Mouse (Mus musculus) left cerebral cortex, postnatal 10 days (tissue): ENCODE measurements around the gene Emd. TPM values are rescaled to one million over a fixed set of nuclear protein-coding genes. Genes with fewer than 3 reads are reported as not detected.
A peak's percentile ranks its signal among the peaks of the same experiment; 100 is the strongest.

ENCODE experiments used
- DNase-seq, 2 experiments: peaks; one replicate each; pipeline ENCODE4 v3.0.0; 2021 to 2022; ENCODE audit warnings: low spot score in 2 of 2, mixed read lengths in 1 of 2; ENCODE audit errors: extremely low spot score in 1 of 2
- intact Hi-C: fragments of 180-260 bp; cut with DNase I; formaldehyde crosslinking; loops from one replicate; pipeline ENCODE4 v1.15.1; 2025
- total RNA-seq, 2 experiments: library from RNA; stranded (reverse); gene quantifications; 2 replicates each; pipeline ENCODE4 v1.2.3; 2021

Emd gene
- total RNA-seq, 2 experiments from 2014 or later = 43.9 to 44.4 TPM

DNA sequence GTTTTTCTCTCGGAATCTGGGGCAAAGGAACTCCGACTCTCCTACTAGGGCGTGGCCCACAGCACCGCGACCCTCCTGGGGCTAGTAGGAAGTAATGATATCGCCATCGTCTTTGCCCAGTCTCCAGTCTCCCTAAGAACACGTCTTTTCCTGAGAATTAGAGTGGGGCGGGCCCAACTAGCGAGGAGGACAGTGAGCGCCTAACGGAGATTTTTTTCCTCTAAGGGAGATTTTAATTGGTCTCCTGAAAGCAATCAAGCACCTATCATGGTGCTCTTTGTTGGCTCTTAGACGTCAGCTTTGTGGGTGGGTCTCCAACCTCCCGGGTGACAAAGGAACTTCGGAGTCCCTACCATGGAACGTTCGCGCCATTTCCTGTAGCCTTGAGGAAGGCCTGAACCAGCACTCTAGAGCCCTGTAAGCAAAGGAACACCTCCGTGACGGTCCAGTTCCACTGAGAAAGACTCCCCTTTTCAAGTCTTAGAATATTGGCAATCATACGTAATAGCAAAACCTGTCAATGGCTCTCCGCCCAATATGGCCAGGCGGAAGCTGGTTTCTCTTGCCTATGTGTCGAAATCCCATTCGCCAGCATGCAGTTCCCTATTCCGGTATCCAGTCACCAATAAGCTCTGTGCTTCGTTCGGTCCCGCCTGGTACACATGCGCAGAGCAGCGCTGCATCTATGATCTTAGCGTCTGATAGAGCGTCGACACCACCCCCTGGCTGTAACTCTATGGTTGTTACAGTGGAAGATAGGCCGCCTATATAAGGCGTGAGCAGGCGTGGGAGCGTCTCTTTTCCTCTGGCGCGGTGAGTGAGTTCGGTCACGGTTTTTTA, 15.8 kb downstream of the Emd start, which contains the start of gene Rpl10:
Gene Rpl10, plus strand, starts transcription at position 751 of the 840 bp plus-strand sequence.
- intact Hi-C loops = no loop called here

DNA sequence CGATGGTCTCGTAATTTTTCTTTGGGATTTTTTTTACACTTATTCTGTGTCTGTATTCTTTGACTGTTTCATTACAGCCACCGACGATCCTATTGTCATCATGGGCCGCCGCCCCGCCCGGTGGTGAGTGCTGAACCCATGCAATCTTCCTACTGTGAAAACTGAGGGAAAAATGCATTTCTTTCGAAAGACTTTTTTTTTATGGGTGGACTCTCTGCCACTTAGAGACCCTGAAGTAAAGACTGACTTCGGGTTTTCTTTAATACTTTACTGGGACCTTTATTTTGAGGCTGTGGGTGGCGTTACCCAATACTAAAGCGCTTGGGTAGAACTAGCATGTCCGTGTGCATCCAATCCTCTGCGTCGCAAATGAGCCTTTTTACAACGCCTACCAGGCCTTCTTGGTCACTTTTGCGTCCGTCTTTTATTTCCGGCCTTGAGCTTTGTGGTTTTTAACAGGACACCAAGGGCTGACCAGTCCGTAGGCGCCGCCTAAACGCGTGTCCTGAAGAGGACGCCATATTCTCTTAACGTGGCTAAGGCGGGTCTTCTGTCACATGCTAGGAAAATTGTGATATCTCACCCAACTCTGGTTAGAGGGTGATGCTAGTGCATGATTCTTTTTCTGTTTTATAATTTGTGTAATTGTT, 16.5 kb downstream of the Emd start:
- intact Hi-C loops = no loop called here
- DNase-seq = peak in 1 of 2 experiments; percentile 40

More for the DNA sequence above, 15.8 kb downstream of the Emd start, which contains the start of gene Rpl10:
- peak; percentile 92 to 93 for DNase-seq

DNA sequence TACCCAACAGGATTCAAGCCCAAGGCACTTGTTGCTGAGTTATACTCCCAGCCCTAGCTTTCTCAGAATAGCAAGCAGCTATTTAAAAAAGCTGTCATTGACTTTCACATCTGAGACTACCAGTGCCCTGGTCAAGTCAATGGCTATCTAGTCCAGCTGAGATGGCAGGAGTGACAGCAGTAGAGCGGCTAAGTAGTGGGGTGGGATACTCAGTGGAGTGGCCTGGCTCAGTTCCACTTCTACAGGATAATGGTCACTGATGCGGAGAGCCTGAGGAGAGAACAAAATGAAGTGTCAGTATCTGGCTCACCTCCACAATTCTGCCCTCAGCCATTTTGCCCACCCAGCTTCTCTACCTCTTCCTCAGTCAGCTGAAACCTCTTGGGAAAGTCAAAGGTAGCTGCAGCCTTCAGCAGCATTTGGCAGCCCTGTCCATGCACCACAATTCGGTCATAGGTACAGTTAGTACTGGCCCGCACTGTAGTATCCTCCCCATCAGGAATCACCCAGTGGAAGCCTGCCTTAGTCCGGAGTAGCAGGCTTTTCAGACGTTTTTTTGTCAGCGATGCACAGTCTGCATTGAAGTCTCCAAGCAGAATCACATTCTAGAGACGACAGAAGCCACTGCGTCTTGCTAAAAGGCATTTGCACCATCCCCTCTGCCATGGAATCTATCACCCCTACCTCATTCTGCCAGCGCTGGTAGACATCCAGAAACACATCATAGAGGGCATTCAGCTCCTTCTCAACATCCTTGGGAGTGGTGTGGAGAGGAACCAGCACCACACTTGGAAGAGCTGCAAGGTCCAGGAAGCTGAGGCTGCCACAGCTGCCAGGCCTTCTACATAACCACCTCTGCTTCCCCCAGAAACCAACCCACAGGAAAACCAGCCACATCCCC, 19.2 kb downstream of the Emd start:
- intact Hi-C loops = no loop called here
- DNase-seq = no peak

DNA sequence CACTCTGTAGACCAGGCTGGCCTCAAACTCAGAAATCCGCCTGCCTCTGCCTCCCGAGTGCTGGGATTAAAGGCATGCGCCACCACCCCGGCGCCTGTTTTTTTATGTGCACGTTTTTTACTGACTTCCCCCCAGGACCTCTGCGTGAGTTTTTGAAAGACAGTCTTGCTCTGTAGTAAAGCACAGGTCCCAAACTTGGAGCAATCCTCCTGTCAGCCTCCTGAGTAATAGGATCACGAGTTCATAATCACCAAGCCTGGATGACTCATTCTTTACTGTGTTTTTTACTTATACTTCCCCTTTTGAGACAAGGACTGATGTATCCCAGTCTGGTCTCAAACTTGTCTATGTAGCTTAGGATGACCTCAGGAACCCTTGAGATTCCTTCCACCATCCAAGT, 23.4 kb downstream of the Emd start:
- intact Hi-C loops = no loop called here
- DNase-seq = no peak

DNA sequence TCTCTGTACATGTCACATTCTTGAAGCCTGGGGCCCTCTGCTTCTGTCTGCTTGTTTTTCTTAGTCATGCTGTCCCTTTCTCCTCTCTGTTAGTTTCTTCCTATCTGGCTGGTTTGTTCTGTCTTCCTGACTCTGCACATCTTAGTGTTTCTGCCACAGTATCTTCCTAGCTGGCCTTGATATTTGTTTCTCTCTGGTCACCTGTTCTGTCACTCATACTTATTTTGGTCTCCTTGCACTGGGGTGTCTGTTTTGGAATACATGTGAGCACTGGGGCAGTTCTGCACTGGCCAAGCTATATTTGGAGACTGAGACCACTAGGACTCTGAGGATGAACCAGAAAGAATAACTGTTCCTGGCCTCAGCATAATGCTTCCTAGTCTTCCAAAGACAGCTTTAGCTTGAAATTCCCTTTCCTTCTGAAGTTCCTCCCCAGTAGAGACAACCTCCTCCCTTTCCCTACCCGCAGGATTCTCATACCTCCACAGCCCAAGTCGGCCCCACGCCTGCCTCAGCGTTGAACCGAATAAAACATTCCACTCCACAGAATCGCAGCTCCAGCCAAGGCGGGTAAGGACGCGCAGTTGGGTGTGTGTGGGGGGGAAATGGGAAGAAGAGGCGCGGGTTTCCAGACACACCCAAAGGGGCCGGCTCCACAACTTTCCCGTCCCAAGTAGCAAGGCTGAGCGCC, 26.7 kb downstream of the Emd start:
- no peak for DNase-seq
- intact Hi-C loops = no loop called here

DNA sequence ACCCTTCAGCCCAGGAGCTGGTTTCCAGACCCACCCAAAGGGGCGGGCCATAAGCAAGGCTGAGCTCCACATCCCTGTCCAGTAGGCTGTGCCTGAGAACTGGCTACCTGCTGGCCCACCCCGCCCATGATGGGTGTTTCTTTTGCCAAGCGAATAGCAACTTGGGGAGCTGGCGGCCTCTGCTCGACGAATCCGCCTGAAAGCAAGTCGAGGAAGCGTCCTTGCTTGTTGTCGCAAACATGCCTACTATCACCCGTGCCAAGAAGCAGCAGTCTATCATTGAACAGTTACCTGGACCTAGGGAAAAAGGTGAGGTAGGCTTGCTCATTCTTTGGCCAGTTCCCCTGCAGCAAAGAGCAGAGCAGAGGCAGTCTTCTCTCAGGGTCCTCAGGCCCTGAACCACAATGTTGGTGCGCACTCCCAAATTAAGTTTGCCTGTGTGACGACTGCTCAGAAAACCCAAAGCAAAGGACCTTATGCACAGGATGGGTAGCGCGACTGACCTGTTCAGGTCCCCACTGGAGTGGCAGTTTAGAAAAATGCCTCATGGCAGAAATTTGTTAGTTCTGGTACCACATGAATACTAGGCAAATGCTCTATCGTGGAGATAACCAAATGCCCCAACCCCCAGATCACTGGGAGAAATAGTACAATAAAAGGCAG, 27.4 kb downstream of the Emd start, which contains the start of the genes Taz and Dnase1l1:
Gene Taz, plus strand, starts transcription at position 181 of the 663 bp plus-strand sequence.
Gene Dnase1l1, minus strand, starts transcription at position 606 of the 663 bp plus-strand sequence.
- peak; percentile 38 to 87 for DNase-seq
- intact Hi-C loops = no loop called here

DNA sequence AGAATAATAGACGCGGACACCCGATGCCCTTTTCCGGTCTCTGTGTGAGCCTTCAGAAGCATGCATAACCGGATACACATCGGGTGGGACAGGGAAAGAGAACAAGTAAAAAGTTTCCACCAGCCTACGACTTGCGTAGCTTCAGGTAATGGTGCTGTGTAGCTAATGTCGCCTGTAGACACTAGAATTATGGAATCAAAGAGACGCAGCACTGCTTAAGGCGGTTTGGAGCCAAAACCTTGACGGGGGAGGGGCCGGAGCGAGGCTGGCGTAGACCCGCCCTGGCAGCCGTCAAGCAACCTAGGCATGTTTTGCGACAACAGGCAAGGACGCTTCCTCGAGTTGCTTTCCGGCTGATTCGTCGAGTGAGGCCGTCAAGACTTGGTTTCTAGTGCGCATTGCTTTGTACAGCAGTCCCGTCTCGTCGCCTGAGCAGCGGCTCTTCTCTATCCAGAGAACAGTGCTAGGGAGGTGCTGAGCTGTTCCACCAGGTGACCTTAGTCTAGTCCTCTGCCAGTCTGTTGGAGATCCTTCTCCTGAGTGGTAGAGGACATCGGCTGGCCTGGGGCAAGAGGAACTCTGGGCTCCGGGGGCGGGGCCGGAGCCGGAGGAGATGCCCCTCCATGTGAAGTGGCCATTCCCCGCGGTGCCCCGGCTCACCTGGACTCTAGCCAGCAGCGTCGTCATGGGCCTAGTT, 28.1 kb downstream of the Emd start:
- peak; percentile 84 to 91 for DNase-seq
- intact Hi-C loops = no loop called here

DNA sequence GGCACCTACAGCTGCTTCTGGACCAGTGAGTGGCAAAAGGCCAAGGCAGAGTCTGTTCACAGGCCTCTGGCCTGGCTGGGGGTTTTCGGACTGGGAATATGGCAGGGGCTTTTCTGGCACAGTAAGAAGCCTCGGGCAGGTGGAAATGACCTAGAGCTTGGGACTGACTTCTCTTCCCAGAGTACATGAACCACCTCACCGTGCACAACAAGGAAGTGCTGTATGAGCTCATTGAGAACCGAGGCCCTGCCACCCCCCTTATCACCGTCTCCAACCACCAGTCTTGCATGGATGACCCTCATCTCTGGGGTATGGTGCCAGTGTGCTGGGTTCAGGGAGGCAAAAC, 28.6 kb downstream of the Emd start:
- no peak for DNase-seq
- intact Hi-C loops = no loop called here

DNA sequence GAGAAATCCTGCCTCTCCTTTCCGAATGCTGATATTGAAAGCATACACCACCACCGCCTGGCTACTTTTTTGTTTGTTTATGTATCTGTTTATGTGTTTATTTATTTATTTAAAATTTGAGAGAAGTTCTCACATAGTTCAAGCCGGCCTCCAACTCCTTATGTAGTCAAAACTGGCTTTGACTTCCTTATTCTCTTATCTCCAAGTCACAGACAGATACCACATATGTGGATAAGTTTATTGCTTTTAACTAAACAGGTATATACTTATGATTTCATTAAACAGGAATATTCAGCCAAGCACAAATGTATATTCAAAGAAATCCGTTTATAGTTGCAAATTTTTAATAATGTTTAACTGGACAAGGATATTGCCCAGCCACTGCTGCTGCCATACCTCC, 38.9 kb downstream of the Emd start:
- intact Hi-C loops = no loop called here
- no peak for DNase-seq

DNA sequence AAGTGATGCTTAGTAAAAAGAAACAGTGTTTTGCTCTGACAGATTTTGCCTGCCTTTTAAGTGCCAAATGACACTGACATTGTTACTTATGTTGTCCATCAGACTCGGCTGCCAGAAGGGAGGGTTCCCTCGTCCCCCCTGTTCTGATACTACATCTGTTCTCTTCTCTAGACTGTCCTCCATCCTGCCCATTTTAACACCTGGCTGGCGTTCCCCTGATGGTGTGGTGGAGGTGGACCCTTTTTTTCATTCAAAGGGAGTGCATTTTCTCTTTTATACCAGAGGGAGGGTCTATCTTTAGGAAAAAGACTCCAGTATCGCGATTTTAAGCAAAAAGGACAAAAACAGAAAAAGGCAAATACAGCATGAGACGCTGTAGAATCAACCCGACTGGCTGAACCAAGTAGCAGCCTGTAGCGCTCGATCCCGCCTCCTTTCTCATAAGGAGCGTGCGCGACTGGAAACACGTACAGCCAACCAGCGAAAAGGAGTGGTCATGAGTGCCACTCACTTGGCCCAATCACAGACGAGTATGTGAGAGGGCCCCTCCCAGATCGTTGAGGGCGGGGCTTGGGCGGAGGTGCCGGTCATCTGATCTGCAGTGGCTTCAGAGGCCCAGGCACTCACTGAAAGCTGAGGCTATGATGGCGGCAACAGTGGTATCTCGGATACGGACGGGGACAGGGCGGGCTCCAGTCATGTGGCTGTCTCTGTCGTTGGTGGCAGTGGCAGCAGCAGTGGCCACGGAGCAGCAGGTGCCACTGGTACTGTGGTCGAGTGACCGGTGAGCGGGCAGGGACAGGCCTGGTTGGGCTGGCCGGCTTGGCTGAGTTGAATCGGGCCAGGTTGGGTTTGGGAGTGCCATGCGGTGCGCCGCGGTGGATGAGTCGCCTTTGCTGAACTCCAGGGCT, 42.3 kb downstream of the Emd start, which contains the start of gene Atp6ap1:
Gene Atp6ap1, plus strand, starts transcription at position 560 of the 911 bp plus-strand sequence.
- peak; percentile 93 to 94 for DNase-seq
- intact Hi-C loops = no loop called here

DNA sequence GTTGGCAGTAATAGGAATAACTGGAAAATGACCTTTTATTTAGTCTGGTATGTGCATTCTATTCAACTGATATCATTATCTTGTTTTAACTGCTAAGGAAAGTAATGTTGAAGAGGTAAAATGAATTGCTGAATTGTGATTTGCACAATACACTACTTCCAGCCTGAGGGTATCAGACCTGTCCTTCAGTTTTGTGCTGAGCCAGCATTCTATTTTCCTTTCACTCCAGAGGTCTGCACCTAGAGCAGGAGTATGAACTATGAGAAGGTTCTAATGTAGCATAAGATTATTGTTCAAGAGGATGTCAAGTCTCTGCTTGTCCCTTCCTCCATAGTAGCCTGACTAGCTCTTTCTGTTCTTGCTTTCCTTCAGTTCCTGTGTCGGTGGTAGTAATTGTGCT, 43.9 kb downstream of the Emd start:
- intact Hi-C loops = no loop called here

DNA sequence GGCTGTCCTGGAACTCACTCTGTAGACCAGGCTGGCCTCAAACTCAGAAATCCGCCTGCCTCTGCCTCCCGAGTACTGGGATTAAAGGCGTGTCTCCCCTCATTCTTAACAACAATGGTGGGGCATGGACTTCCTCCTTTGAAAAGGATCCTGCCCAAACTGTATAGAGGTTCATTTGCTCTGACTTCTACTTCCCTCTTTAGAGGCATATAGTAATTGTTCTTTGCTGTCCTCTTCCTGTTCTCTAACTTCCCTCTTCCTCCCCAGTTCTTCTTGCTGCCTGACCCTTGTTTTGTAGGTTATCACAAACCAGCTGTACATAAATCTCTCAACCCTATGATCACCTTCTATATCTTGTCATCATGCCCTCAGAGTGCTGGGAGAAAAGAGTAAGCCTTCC, 45.2 kb downstream of the Emd start:
- DNase-seq = no peak
- intact Hi-C loops = no loop called here

More for the DNA sequence above, 43.9 kb downstream of the Emd start:
- DNase-seq = no peak

DNA sequence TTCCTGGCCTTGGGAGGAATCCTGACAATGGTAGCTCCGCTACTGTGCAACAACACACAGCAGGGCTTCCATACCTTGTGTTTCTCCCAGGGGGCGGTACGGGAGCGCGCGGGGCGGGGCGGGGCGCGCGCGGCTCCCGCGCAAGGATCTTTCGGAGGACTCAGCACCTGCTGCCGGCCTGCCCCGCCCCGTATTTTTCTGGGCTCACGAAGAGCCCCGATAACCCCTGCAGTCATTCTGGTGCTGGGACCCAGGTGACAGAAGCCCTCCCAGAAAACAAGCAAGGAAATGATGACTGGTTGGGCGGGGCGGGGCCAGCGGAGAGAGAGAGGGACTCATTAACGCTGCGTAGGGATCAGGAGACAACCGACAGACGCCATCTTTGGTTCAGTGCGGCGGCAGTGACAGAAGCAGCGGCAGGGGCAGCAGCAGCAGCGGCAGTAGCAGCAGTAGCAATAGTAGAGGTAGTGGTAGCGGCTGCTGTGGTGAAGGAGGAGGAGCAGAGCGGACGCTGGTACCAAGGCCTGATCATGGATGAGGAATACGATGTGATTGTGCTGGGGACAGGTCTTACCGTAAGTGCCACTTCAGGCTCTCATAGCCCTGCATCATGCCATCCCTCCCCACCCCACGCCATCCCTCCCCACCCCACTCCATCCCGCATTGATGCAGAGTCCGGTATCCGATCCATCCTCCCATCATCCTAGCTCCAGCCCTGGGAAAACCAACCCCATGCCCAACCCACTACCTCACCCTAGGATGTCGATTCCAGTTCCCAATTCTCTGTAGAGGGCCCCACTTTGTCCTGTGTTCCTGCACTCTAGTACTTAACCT, 50.6 kb downstream of the Emd start, which contains the start of gene Gdi1:
Gene Gdi1, plus strand, starts transcription at position 132 of the 834 bp plus-strand sequence.
- intact Hi-C loops = no loop called here
- peak; percentile 55 to 80 for DNase-seq
